Mouse (Mus musculus) stomach, postnatal 0 days (tissue): ENCODE measurements around the gene Srek1.

ENCODE experiments used
- CTCF ChIP-seq: IDR thresholded peaks from 2 replicates; pipeline ENCODE4 v1.5.1; 2016; ENCODE audit warnings: antibody characterized with exemption, low read depth, mild to moderate bottlenecking, moderate library complexity
- EP300 ChIP-seq: optimal IDR thresholded peaks from 2 replicates; pipeline ENCODE3; 2016; ENCODE audit warnings: antibody characterized with exemption

GRCm38 (mm10) chr13:103806210-103806851, 31.9 kb upstream of the Srek1 start:
- TF ChIP-seq EP300 (no peak), CTCF (no peak)
